Mouse (Mus musculus) heart, embryonic 14.5 days (tissue): ENCODE results near the gene Zfp750. TPM values are rescaled to one million over a fixed set of nuclear protein-coding genes. Genes with fewer than 3 reads are reported as not detected.
A peak's percentile ranks its signal among the peaks of the same experiment; 100 is the strongest.

Experiments used
- ATAC-seq: fragments of 200-750 bp; cut with Nextera tagmentation; 2 replicates; pipeline ENCODE4 v1.8.0; 2017; ENCODE audit warnings: low read depth, moderate TSS enrichment; ENCODE audit not compliant: insufficient number of reproducible peaks, insufficient read depth, low FRiP score
- H3K27ac ChIP-seq, 2 experiments: fragments of 200-500 bp in 1 of 2; fragments of 300-500 bp in 1 of 2; sonication (generic) in 1 of 2; replicated peaks in 1 of 2; 2 replicates each; pipeline ENCODE4 v1.5.1; 2012 to 2014; ENCODE audit warnings: low read depth in 2 of 2, low read length in 2 of 2, control low read depth in 1 of 2, mild to moderate bottlenecking in 1 of 2, mixed read lengths in 1 of 2; ENCODE audit not compliant: control insufficient read depth in 1 of 2, insufficient read depth in 1 of 2
- H3K27me3 ChIP-seq: fragments of 300-500 bp; sonication (generic); 2 replicates; pipeline ENCODE4 v1.6.1; 2014; ENCODE audit warnings: mild to moderate bottlenecking, low read length, control low read depth; ENCODE audit not compliant: control insufficient read depth, insufficient read depth
- H3K36me3 ChIP-seq: fragments of 300-500 bp; sonication (generic); 2 replicates; pipeline ENCODE4 v1.6.1; 2014; ENCODE audit warnings: mild to moderate bottlenecking, control low read depth, low read length, mixed read lengths; ENCODE audit not compliant: control insufficient read depth, insufficient read depth
- H3K4me1 ChIP-seq, 2 experiments: fragments of 200-500 bp in 1 of 2; fragments of 300-500 bp in 1 of 2; sonication (generic) in 1 of 2; 2 replicates each; pipeline ENCODE4 v1.6.1; 2012 to 2014; ENCODE audit warnings: low read length in 2 of 2, control low read depth in 1 of 2, mixed read lengths in 1 of 2; ENCODE audit not compliant: control insufficient read depth in 2 of 2, insufficient read depth in 2 of 2
- H3K4me2 ChIP-seq: fragments of 300-500 bp; sonication (generic); 2 replicates; pipeline ENCODE4 v1.6.1; 2014; ENCODE audit warnings: mild to moderate bottlenecking, low read length
- H3K4me3 ChIP-seq, 2 experiments: fragments of 200-500 bp in 1 of 2; fragments of 300-500 bp in 1 of 2; sonication (generic) in 1 of 2; 2 replicates each; pipeline ENCODE4 v1.5.1; 2012 to 2014; ENCODE audit warnings: low read length in 2 of 2, mild to moderate bottlenecking in 2 of 2, control low read depth in 1 of 2, low read depth in 1 of 2, moderate library complexity in 1 of 2; ENCODE audit not compliant: control insufficient read depth in 1 of 2, insufficient read depth in 1 of 2
- H3K9ac ChIP-seq: fragments of 300-500 bp; sonication (generic); 2 replicates; pipeline ENCODE4 v1.6.1; 2014; ENCODE audit warnings: mild to moderate bottlenecking, low read length
- H3K9me3 ChIP-seq: fragments of 300-500 bp; sonication (generic); 2 replicates; pipeline ENCODE4 v1.6.1; 2016; ENCODE audit warnings: low read length, control low read depth; ENCODE audit not compliant: control insufficient read depth
- WGBS: fragments of 180-500 bp; shearing (Covaris S2); extraction: QIAGEN DNeasy Blood & Tissue Kit; methylation state at CpG from one replicate; pipeline ENCODE4 v1.1.7; 2014; 5-methylcytosine and 5-hydroxymethylcytosine counted together
- polyA plus RNA-seq: library from polyadenylated mRNA; unstranded; fragments of >200 nt; fragmentation: Nextera tagmentation; extraction: Ambion mirVana; gene quantifications from 2 replicates; pipeline ENCODE4 v1.2.1, GENCODE M21; 2014

The Zfp750 gene
- polyA plus RNA-seq, 1 experiment from 2014 or later, result not detected

GRCm38 (mm10) chr11:121556727-121557126, 37.6 kb upstream of the Zfp750 start:
- H3K4me2 ChIP-seq, result no peak overlapping the region
- no peak for ATAC-seq

GRCm38 (mm10) chr11:121553458-121553857, 34.3 kb upstream of the Zfp750 start:
- Histone ChIP-seq H3K36me3 (0 out of 2 replicates have a peak, but pooled peaks cover 5% of the 10 kb centered on the region), H3K27me3 (no peaks in the 10 kb centered on the region), H3K4me1 (peaks cover 13 to 20% of the 10 kb centered on the region in 2 experiments), H3K4me3 (no peak overlapping the region), H3K9me3 (peaks cover 2% of the 10 kb centered on the region; the same call in 1 of the 2 replicates), H3K9ac (no peak overlapping the region), H3K4me2 (no peak overlapping the region), H3K27ac (no peak overlapping the region)
- WGBS, result 89% methylated on average over 3 of the region's 3 CpGs
- ATAC-seq, result no peak

More at GRCm38 (mm10) chr11:121556727-121557126, 37.6 kb upstream of the Zfp750 start:
- H3K27ac ChIP-seq, result no peak overlapping the region
- H3K4me3 ChIP-seq, result no peak overlapping the region
- no peaks in the 10 kb centered on the region for H3K27me3 ChIP-seq
- H3K9me3 ChIP-seq, result peaks cover 2% of the 10 kb centered on the region; the same call in 1 of the 2 replicates
- H3K36me3 ChIP-seq, result 0 out of 2 replicates have a peak, but pooled peaks cover 5% of the 10 kb centered on the region
- no peak overlapping the region for H3K9ac ChIP-seq
- H3K4me1 ChIP-seq, result peaks cover 4 to 5% of the 10 kb centered on the region in 2 experiments; a peak in 3 of 4 replicates
- 77% methylated on average over 1 of the region's 1 CpGs for WGBS

DNA sequence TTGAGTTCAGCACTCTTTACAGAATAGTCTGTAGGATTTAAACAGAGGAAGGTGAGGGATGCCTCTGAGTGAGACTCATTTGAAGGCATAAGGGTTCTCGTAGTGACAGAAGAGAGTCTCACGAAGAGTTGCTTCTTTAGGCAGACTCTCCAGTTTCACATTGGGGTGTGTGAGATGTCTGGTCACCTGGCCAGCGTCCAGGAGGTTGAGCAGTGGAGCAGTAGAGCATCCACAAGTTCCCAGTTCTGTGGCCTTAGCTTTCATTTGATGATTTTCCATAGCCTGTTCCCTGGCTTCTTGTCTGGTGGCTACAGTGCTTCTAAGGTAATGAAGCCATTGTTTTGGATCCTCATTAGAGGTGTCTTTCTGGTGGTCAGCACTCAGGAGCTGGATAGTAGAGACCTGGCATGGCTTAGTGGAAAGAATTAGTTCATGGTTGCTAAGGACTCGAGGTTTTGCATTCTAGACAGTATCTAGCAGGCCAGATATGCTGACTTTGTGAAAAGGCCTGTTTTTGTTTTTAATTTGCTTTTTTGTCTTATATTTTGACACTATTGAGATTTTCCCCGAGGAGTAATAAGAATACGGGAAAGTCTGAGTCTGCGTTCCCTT, 33.8 kb upstream of the Zfp750 start:
- Histone ChIP-seq H3K4me3 (no peak overlapping the region), H3K9ac (no peak overlapping the region), H3K4me2 (no peak overlapping the region), H3K36me3 (0 out of 2 replicates have a peak, but pooled peaks cover 5% of the 10 kb centered on the region), H3K27me3 (no peaks in the 10 kb centered on the region), H3K4me1 (peaks cover 13 to 20% of the 10 kb centered on the region in 2 experiments), H3K27ac (no peak overlapping the region), H3K9me3 (peaks cover 2% of the 10 kb centered on the region; the same call in 1 of the 2 replicates)
- WGBS, result 76% methylated on average over 7 of the region's 7 CpGs
- ATAC-seq, result no peak

GRCm38 (mm10) chr11:121552167-121552566, 33.0 kb upstream of the Zfp750 start:
- H3K4me1 ChIP-seq, result peaks cover 13 to 20% of the 10 kb centered on the region in 2 experiments
- H3K9me3 ChIP-seq, result no peaks in the 10 kb centered on the region
- no peak overlapping the region for H3K27ac ChIP-seq
- H3K4me2 ChIP-seq, result no peak overlapping the region
- no peaks in the 10 kb centered on the region for H3K27me3 ChIP-seq
- H3K9ac ChIP-seq, result no peak overlapping the region
- H3K36me3 ChIP-seq, result 0 out of 2 replicates have a peak, but pooled peaks cover 4% of the 10 kb centered on the region
- WGBS, result 79% methylated on average over 4 of the region's 4 CpGs
- no peak for ATAC-seq
- no peak overlapping the region for H3K4me3 ChIP-seq

DNA sequence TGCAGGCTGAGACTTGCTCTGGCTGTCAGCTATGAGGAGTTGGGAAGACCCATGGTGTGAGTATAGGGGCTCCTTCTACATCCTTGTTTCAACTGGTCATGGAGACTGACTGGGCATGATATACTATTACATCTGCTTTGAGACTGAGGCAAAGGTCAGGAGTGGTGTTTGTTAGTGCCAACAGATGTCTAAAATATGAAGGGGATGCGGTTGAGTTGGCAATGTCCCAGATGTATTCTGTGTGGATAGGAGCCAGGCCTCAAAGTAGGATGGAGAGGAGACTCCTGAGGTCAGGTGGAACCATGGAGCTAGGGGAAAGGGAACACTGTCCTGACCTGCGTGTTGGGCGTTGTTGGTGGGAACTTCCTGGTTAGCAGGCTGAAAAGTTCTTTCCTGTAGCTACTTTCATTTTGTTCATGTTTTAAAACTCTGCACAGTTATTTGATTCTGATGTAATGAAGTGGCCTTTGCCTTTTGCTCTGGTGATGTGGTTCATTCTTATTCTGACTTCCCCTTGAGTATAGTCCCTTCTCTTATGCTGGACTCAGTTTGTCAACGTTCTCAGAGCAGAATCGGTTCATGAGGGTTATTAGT, 32.2 kb upstream of the Zfp750 start:
- H3K27me3 ChIP-seq, result no peaks in the 10 kb centered on the region
- no peak overlapping the region for H3K9ac ChIP-seq
- no peaks in the 10 kb centered on the region for H3K36me3 ChIP-seq
- H3K4me1 ChIP-seq, result peaks cover 13 to 20% of the 10 kb centered on the region in 2 experiments
- ATAC-seq, result no peak
- no peak overlapping the region for H3K4me3 ChIP-seq
- H3K9me3 ChIP-seq, result no peaks in the 10 kb centered on the region
- H3K27ac ChIP-seq, result no peak overlapping the region
- WGBS, result 83% methylated on average over 5 of the region's 5 CpGs
- H3K4me2 ChIP-seq, result no peak overlapping the region

DNA sequence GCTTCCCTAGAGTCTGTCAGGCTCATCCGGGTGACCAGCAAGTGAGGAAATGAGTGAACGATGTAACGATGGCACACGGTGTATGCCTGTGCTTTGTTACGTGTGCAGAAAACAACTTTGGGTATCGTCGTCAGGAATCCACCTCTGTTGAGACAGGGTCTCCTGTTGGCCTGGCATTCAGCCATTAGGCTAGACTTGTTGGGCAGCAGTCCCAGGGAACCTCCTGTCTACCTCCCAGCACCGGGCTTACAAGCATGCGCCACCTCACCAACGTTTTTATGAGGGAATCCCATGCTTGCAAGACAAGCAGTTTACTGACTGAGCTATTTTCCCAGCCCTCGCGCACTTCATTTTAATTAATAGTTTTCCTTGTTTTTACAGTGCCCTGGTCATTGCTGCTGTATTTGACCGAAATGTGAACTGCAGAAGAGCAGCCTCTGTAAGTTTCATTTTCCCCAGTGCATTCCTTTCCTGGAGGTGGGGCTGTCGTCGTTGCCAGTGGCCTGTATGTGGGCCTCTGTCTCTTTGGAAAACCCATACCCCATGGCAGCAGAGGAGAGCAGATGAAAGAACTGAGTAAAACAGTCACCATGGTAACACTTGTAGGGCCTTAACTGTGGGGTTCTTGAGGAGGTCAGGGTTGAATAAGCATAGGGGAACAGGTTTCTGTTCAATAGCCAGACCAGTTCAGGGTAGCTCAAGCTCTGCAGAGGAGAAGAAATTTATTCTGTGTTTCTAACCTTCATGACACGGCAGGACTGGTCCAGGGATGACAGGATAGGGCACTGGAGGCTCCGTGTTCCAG, 30.9 kb upstream of the Zfp750 start:
- peak overlapping the region in 1 of 2 experiments; percentile 27; a peak in 1 of 4 replicates for H3K27ac ChIP-seq
- H3K36me3 ChIP-seq, result no peaks in the 10 kb centered on the region
- WGBS, result 58% methylated on average over 17 of the region's 17 CpGs
- H3K9ac ChIP-seq, result no peak overlapping the region; the same call in 1 of the 2 replicates
- no peak overlapping the region for H3K4me3 ChIP-seq
- H3K27me3 ChIP-seq, result no peaks in the 10 kb centered on the region
- no peaks in the 10 kb centered on the region for H3K9me3 ChIP-seq
- peaks cover 13 to 20% of the 10 kb centered on the region in 2 experiments for H3K4me1 ChIP-seq
- H3K4me2 ChIP-seq, result peak overlapping the region; percentile 28; the same call in 1 of the 2 replicates
- ATAC-seq, result no peak; the same call in 1 of the 2 replicates
